Mouse (Mus musculus): Measurements from ENCODE around the gene Tenm2. TPM values are rescaled to one million over a fixed set of nuclear protein-coding genes. Genes with fewer than 3 reads are reported as not detected.

Tenm2 gene
- polyA plus RNA-seq, 1 experiment from 2014 or later = 5.1 TPM

DNA sequence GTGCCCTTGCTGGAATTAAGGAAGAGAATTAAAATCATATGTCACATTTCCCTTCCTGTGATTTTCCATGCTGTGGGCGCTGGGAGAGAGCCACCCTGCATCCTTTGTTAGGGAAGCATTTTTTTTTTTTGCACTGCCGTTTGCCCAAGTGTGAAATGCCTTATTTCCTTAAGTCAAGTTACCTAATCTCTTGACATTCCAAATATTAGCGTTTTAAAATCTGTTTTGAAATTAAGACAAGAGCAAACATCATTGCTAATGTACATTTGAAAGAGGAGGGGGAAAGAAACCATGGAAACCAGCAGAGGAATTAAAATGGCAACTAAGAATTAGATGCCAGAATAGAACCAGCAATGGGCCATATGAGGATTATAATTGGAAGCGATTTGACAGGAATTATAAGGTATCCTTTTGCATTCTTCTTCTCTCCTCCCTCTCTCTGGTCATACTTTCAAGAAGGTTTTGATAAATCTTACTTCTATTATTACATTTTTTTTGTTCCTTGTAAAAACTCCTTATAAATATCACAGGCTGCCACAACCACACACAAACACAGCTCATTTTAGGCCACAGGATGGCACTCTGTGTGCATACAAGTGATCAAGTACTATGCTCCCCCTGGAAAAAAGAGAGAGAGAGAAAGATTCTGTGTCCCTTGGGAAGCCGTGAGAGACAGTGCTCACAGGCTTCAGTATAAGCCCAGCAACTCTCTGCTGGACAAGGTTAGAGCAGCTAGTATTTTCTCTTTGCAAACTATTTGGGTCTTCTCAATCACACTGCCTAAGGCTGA is 246.8 kb downstream of the Tenm2 start:
- H3K4me2 ChIP-seq = 0 out of 2 replicates have a peak overlapping the region, but pooled peaks have one; percentile 9
- 34% methylated on average over 5 of the region's 5 CpGs for WGBS
- ATAC-seq (ENCODE audit: insufficient number of reproducible peaks, insufficient read depth, low FRiP score, low TSS enrichment, low read depth) = no peak
- no peak overlapping the region for H3K4me3 ChIP-seq
- no peaks in the 10 kb centered on the region for H3K27me3 ChIP-seq
- H3K9ac ChIP-seq = no peak overlapping the region
- H3K4me1 ChIP-seq = peaks cover 10% of the 10 kb centered on the region; the same call in 1 of the 2 replicates
- no peaks in the 10 kb centered on the region for H3K9me3 ChIP-seq
- no peak overlapping the region for H3K27ac ChIP-seq
- no peaks in the 10 kb centered on the region for H3K36me3 ChIP-seq

DNA sequence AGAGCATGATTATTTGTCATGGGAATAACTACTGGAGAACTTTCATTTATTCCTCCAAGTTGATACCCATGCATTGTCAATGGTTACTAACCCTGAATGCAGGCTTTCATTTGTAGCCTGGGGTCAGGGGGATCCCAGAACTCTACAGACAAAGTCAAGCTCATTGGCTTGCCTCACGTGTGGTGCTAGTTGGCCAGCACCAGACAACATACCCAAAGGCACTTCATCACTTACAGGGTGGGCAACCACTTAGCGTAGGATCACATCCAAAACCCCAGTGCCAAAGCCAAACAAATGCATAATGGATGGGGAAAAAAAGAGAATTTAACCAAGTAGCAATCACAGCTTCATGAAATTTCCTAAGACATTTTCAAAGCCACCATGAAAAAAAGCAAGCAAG is 261.6 kb downstream of the Tenm2 start:
- H3K9ac ChIP-seq = no peak overlapping the region
- WGBS = 70% methylated on average over 2 of the region's 2 CpGs
- H3K9me3 ChIP-seq = no peaks in the 10 kb centered on the region
- H3K4me1 ChIP-seq = no peaks in the 10 kb centered on the region
- no peaks in the 10 kb centered on the region for H3K27me3 ChIP-seq
- H3K27ac ChIP-seq = no peak overlapping the region
- H3K4me2 ChIP-seq = no peak overlapping the region
- H3K4me3 ChIP-seq = no peak overlapping the region
- H3K36me3 ChIP-seq = no peaks in the 10 kb centered on the region
- ATAC-seq (ENCODE audit: insufficient number of reproducible peaks, insufficient read depth, low FRiP score, low TSS enrichment, low read depth) = no peak

DNA sequence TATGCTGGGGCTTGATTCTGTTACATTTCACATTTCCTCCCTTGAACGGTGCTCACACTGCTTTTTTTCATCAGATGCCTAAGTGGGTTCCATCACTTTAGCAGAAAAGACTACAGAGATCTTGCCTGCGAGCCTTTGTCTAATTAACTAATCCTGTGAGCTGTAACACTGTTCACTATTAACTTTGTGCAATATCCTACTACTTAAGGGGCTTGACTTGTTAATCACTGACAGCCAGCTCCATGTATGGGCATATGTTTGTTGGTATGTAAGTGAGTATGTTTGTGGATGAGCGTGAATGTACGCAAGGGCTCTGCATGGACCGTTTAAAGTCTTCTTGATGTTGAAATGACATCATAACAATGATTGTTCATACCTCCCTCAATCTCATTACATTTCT is 277.7 kb downstream of the Tenm2 start:
- H3K36me3 ChIP-seq = no peaks in the 10 kb centered on the region
- H3K4me2 ChIP-seq = no peak overlapping the region
- ATAC-seq (ENCODE audit: insufficient number of reproducible peaks, insufficient read depth, low FRiP score, low TSS enrichment, low read depth) = no peak
- H3K9ac ChIP-seq = no peak overlapping the region
- no peaks in the 10 kb centered on the region for H3K4me1 ChIP-seq
- H3K27ac ChIP-seq = no peak overlapping the region
- no peak overlapping the region for H3K4me3 ChIP-seq
- H3K9me3 ChIP-seq = no peaks in the 10 kb centered on the region
- H3K27me3 ChIP-seq = no peaks in the 10 kb centered on the region
- WGBS = 81% methylated on average over 5 of the region's 5 CpGs

DNA sequence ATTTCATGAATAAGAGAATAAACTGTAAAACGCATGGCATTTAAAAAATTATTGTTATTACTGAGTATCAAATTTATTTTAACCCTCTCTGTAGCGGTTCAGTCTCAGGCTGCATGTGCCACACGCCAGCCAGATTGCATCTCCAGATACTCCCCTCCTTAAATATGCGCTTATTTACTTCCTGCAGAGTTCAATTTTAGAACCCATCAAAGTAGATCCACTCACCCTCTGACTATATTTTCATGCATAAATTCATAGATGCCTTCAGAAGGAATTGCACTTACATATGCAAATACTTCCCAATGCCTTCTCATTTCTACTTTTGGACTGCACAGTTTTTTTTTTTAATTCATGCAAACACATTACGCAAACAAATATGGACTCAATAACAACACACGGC is 294.3 kb downstream of the Tenm2 start:
- no peak overlapping the region for H3K27ac ChIP-seq
- no peak for ATAC-seq (ENCODE audit: insufficient number of reproducible peaks, insufficient read depth, low FRiP score, low TSS enrichment, low read depth)
- H3K9ac ChIP-seq = no peak overlapping the region
- 77% methylated on average over 6 of the region's 6 CpGs for WGBS
- no peaks in the 10 kb centered on the region for H3K9me3 ChIP-seq
- no peak overlapping the region for H3K4me3 ChIP-seq
- no peaks in the 10 kb centered on the region; the same call in 1 of the 2 replicates for H3K27me3 ChIP-seq
- H3K4me2 ChIP-seq = no peak overlapping the region
- 0 out of 2 replicates have a peak, but pooled peaks cover 3% of the 10 kb centered on the region for H3K4me1 ChIP-seq
- H3K36me3 ChIP-seq = no peaks in the 10 kb centered on the region

DNA sequence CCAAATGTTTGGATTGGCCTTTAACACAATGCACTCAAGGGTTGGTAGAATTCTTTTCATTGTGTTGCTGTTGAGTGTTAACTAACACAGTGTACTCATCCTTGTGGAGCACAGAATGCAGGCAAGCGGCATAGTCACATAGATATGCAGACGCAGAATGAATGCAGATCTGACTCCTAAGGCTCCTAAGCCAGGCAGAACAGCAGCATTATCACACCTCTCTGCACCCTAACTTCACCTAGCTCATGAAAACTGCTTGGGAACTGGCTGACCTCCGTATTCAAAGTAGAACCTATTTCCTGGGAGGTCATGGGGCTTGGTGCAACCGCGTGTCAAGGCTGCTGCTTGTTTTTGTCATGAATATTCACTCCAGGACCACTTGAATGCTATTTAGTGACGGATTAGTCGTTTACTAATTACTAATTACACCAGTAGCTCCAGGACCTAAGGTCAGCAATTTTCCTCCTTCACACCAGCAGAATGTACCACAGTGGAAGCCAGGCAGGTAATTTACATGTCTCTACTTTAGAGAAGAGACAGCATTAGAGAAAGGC is 295.1 kb downstream of the Tenm2 start:
- 43% methylated on average over 7 of the region's 7 CpGs for WGBS
- Histone ChIP-seq H3K27ac (no peak overlapping the region), H3K27me3 (no peaks in the 10 kb centered on the region; the same call in 1 of the 2 replicates), H3K36me3 (no peaks in the 10 kb centered on the region), H3K4me3 (no peak overlapping the region), H3K9ac (no peak overlapping the region), H3K4me2 (no peak overlapping the region), H3K9me3 (no peaks in the 10 kb centered on the region), H3K4me1 (0 out of 2 replicates have a peak, but pooled peaks cover 3% of the 10 kb centered on the region)
- ATAC-seq (ENCODE audit: insufficient number of reproducible peaks, insufficient read depth, low FRiP score, low TSS enrichment, low read depth) = no peak

DNA sequence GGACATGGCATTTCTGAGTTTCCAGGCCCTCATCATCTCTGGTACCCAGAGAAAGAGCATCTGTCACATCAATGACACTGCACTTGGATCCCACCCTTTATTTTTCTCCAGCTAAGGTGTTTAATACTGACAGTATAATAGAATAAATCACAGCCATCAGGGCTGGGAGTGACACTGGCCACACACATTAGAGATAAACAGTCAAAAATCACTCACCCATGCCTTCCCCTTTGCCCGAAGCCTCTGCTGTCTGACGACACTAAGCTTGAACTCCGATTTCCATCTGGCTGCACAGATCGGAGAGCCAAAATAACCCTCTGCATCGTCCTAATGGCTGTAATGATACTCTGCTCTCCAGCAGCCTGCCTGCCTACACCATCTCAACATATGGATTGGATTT is 305.9 kb downstream of the Tenm2 start:
- no peak overlapping the region for H3K4me3 ChIP-seq
- 36% methylated on average over 5 of the region's 5 CpGs for WGBS
- no peaks in the 10 kb centered on the region for H3K27me3 ChIP-seq
- no peak for ATAC-seq (ENCODE audit: insufficient number of reproducible peaks, insufficient read depth, low FRiP score, low TSS enrichment, low read depth)
- H3K9ac ChIP-seq = no peak overlapping the region
- H3K27ac ChIP-seq = no peak overlapping the region
- 0 out of 2 replicates have a peak, but pooled peaks cover 2% of the 10 kb centered on the region for H3K9me3 ChIP-seq
- H3K4me1 ChIP-seq = no peaks in the 10 kb centered on the region
- no peak overlapping the region for H3K4me2 ChIP-seq
- H3K36me3 ChIP-seq = no peaks in the 10 kb centered on the region

DNA sequence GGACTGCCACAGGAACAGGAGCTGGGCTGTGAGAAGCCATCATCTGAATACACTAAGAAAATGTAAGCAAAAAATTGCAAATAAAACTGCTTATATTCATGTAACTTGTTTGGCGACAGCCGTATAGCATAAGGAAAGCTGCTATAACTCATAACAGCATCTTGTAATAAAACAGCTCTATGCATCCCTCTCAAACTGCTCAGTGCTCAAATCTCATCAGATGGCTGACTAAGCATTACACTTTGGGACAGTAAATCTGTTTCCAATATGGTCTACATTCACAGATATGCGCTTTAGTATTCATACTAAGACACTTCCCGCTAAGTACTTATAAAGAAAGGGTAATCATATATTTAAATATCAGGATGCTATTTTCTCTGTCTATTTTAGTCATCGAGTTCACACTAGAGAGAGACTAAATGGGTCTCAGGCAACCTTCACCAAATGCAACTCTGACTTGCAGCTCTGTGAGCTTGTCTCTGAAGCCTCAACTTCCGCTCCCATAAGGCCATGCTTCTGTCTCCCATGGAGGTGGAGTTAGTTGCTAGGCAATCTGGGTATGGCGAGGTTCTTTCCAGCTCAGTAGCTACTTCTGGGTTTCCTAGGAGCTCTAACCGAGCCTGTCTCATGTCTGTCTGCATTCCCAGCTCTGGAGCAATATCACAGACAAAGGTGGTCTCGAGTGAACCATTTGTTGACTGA is 308.9 kb downstream of the Tenm2 start:
- Histone ChIP-seq H3K4me1 (no peaks in the 10 kb centered on the region), H3K36me3 (no peaks in the 10 kb centered on the region), H3K27me3 (no peaks in the 10 kb centered on the region), H3K4me3 (no peak overlapping the region), H3K9ac (no peak overlapping the region), H3K27ac (no peak overlapping the region), H3K4me2 (no peak overlapping the region), H3K9me3 (0 out of 2 replicates have a peak, but pooled peaks cover 2% of the 10 kb centered on the region)
- ATAC-seq (ENCODE audit: insufficient number of reproducible peaks, insufficient read depth, low FRiP score, low TSS enrichment, low read depth) = no peak
- WGBS = 78% methylated on average over 9 of the region's 9 CpGs

DNA sequence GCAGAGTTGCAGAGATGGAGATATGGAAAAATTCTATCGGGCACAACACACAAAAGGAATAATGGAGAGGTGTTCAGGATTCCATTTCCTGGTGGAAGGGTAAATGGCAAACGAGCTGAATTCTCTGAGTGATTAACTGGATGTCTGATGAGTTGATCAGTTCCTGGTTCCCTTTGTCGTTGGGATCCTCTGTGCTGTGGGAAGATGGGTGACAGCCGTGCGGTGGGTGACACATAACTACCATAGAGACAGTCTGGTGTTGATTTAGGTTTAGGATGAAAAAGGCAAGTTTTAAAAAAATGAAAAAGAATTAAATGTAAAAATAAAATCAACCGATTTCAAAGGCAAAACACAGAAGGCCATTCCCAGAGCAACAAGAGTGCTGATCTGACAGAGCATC is 316.5 kb downstream of the Tenm2 start:
- WGBS = 83% methylated on average over 6 of the region's 6 CpGs
- Histone ChIP-seq H3K4me1 (no peaks in the 10 kb centered on the region), H3K36me3 (no peaks in the 10 kb centered on the region), H3K4me2 (no peak overlapping the region), H3K4me3 (no peak overlapping the region), H3K27ac (no peak overlapping the region), H3K27me3 (no peaks in the 10 kb centered on the region), H3K9me3 (no peaks in the 10 kb centered on the region), H3K9ac (no peak overlapping the region)
- ATAC-seq (ENCODE audit: insufficient number of reproducible peaks, insufficient read depth, low FRiP score, low TSS enrichment, low read depth) = no peak

GRCm38 (mm10) chr11:36911406-36911805 is 324.4 kb downstream of the Tenm2 start:
- Histone ChIP-seq H3K9me3 (no peaks in the 10 kb centered on the region), H3K36me3 (no peaks in the 10 kb centered on the region), H3K4me1 (no peaks in the 10 kb centered on the region), H3K4me3 (no peak overlapping the region), H3K27me3 (no peaks in the 10 kb centered on the region), H3K27ac (no peak overlapping the region), H3K9ac (no peak overlapping the region), H3K4me2 (no peak overlapping the region)
- 74% methylated on average over 4 of the region's 4 CpGs for WGBS
- no peak for ATAC-seq (ENCODE audit: insufficient number of reproducible peaks, insufficient read depth, low FRiP score, low TSS enrichment, low read depth)

DNA sequence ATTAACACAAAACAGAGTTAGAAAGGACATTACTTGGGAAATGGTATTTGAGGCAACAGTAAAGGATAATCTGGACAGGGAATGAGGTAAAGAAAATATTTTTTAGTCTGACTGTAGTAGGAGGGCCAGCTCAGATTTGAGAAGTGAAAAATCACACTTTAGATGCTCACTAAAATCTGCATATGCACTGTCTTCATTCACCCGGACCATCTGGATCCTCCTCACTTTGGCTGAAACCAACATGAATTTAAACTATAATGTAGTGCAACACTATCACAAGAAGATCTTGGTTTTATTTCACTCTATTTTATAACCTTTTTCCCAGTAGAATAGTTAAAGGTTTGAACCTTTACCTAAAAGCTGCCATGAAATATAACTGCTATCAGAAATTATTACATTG is 326.7 kb downstream of the Tenm2 start:
- WGBS = 90% methylated on average over 1 of the region's 1 CpGs

DNA sequence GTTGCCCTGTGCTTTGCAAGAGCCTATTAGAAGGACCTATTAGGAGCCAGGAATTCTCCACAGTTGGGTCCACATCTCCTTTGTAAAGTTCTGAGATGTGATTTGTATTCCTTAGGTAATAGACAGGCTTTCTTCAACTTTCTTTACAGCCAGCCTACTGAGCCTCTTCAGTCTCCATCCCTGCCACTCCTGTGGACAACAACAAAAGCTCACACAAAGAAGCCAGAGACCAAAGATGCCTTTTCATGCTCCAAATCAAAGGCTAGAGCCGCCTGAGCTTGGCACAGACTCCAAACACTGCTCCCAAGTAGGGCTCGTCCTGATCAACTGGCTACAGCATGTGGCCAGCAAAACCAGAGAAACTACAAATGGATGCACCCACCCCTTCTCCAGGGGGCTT is 333.5 kb downstream of the Tenm2 start:
- Histone ChIP-seq H3K27ac (no peak overlapping the region), H3K4me1 (no peaks in the 10 kb centered on the region), H3K4me3 (no peak overlapping the region), H3K9me3 (no peaks in the 10 kb centered on the region), H3K27me3 (no peaks in the 10 kb centered on the region), H3K4me2 (no peak overlapping the region), H3K36me3 (no peaks in the 10 kb centered on the region), H3K9ac (no peak overlapping the region)
- WGBS = 28% methylated on average over 2 of the region's 2 CpGs
- no peak for ATAC-seq (ENCODE audit: insufficient number of reproducible peaks, insufficient read depth, low FRiP score, low TSS enrichment, low read depth)

More for the DNA sequence above, 326.7 kb downstream of the Tenm2 start:
- H3K27ac ChIP-seq = no peak overlapping the region
- H3K9ac ChIP-seq = no peak overlapping the region
- H3K36me3 ChIP-seq = no peaks in the 10 kb centered on the region
- H3K27me3 ChIP-seq = no peaks in the 10 kb centered on the region
- H3K4me3 ChIP-seq = no peak overlapping the region
- no peaks in the 10 kb centered on the region for H3K9me3 ChIP-seq
- no peak overlapping the region for H3K4me2 ChIP-seq
- ATAC-seq (ENCODE audit: insufficient number of reproducible peaks, insufficient read depth, low FRiP score, low TSS enrichment, low read depth) = no peak
- H3K4me1 ChIP-seq = no peaks in the 10 kb centered on the region

DNA sequence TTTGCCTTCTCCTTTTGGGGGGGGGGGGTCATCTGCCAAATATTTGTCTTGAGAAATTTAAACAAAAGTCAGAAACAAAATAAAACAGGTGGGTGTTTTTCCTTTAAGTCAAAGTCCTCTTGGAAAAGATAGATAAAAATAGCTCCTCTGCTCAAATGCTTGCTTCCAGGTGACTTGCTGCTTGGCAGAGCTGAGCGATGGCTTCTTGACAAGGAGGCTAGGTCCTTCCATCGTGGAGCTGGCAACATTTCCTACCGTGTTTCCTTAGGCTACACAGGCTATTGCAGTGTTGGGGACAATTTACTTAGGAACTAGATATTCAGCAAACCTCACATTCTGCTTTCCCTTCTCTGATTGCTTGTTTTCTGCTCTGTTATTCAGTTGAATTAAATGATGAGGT is 342.7 kb downstream of the Tenm2 start:
- Histone ChIP-seq H3K36me3 (no peaks in the 10 kb centered on the region), H3K27ac (no peak overlapping the region), H3K9me3 (no peaks in the 10 kb centered on the region), H3K9ac (no peak overlapping the region), H3K4me3 (no peak overlapping the region), H3K4me1 (no peaks in the 10 kb centered on the region), H3K4me2 (no peak overlapping the region), H3K27me3 (no peaks in the 10 kb centered on the region)
- WGBS = 73% methylated on average over 3 of the region's 3 CpGs
- no peak for ATAC-seq (ENCODE audit: insufficient number of reproducible peaks, insufficient read depth, low FRiP score, low TSS enrichment, low read depth)
